Mouse (Mus musculus) liver, postnatal 0 days (tissue): ENCODE measurements at regions not wholly inside any gene's neighbourhood (a gene's known extent, or its start where the extent isn't known, plus 50 kb on each side); places are given as distances from the start of the nearest gene placed in this dataset.

Experiments used
- ATAC-seq: fragments of 200-750 bp; cut with Nextera tagmentation; 2 replicates; pipeline ENCODE4 v1.8.0; 2017; ENCODE audit warnings: mild to moderate bottlenecking, moderate library complexity
- DNase-seq: peaks from one replicate; pipeline ENCODE4 v3.0.0-alpha.2; 2016
- H3K27ac ChIP-seq: fragments of 300-500 bp; sonication (generic); 2 replicates; pipeline ENCODE4 v1.5.1; 2014; ENCODE audit warnings: antibody characterized with exemption, moderate library complexity, mild to moderate bottlenecking, low read depth
- H3K27me3 ChIP-seq: fragments of 300-500 bp; sonication (generic); 2 replicates; pipeline ENCODE4 v1.6.1; 2014; ENCODE audit warnings: low read length, control low read depth, mixed read lengths; ENCODE audit not compliant: insufficient read depth
- H3K36me3 ChIP-seq: fragments of 300-500 bp; sonication (generic); replicated peaks from 2 replicates; pipeline ENCODE4 v1.6.1; 2014; ENCODE audit warnings: mild to moderate bottlenecking, control low read depth, low read length, moderate library complexity, mixed read lengths; ENCODE audit not compliant: insufficient read depth
- H3K4me1 ChIP-seq: fragments of 300-500 bp; sonication (generic); 2 replicates; pipeline ENCODE4 v1.6.1; 2014; ENCODE audit warnings: antibody characterized with exemption, mild to moderate bottlenecking, control low read depth; ENCODE audit not compliant: insufficient read depth
- H3K4me2 ChIP-seq: fragments of 300-500 bp; sonication (generic); 2 replicates; pipeline ENCODE4 v1.6.1; 2014; ENCODE audit warnings: low read depth, mild to moderate bottlenecking, low read length, moderate library complexity, mixed read lengths
- H3K4me3 ChIP-seq: fragments of 300-500 bp; sonication (generic); 2 replicates; pipeline ENCODE4 v1.5.1; 2014; ENCODE audit warnings: low read depth, low read length
- H3K9ac ChIP-seq: fragments of 300-500 bp; sonication (generic); replicated peaks from 2 replicates; pipeline ENCODE4 v1.6.1; 2014; ENCODE audit warnings: mild to moderate bottlenecking, moderate library complexity
- H3K9me3 ChIP-seq: fragments of 300-500 bp; sonication (generic); 2 replicates; pipeline ENCODE4 v1.6.1; 2016; ENCODE audit warnings: mild to moderate bottlenecking, control low read depth, low read length, mixed read lengths
- CTCF ChIP-seq: sonication (generic); IDR thresholded peaks from 2 replicates; pipeline ENCODE4 v1.5.1; 2016; ENCODE audit warnings: antibody characterized with exemption, low read depth
- EP300 ChIP-seq: IDR thresholded peaks from 2 replicates; pipeline ENCODE4 v1.6.1; 2016; ENCODE audit warnings: antibody characterized with exemption, low read depth, mild to moderate bottlenecking
- WGBS: fragments of 180-500 bp; shearing (Covaris S2); extraction: QIAGEN DNeasy Blood & Tissue Kit; methylation state at CpG from one replicate; pipeline ENCODE4 v1.1.7; 2014; ENCODE audit not compliant: insufficient replicate concordance; 5-methylcytosine and 5-hydroxymethylcytosine counted together

- DNase-seq, result no peak
- Histone ChIP-seq H3K27me3 (no peaks in the 10 kb centered on the region), H3K4me2 (no peak overlapping the region), H3K27ac (no peak overlapping the region), H3K9me3 (no peaks in the 10 kb centered on the region), H3K9ac (no peak overlapping the region), H3K4me3 (no peak overlapping the region), H3K4me1 (no peaks in the 10 kb centered on the region), H3K36me3 (no peaks in the 10 kb centered on the region)
- 43% methylated on average over 2 of the region's 2 CpGs for WGBS
- no peak for TF ChIP-seq EP300
- no peak for TF ChIP-seq CTCF
- ATAC-seq, result no peak
These were observed 432.9 kb downstream of the Col11a1 start for GRCm38 (mm10) chr3:114463267-114463666.

- no peak overlapping the region for H3K4me2 ChIP-seq
These were observed 433.6 kb downstream of the Col11a1 start for GRCm38 (mm10) chr3:114463714-114464545.

GRCm38 (mm10) chr3:114464546-114464888, 434.2 kb downstream of the Col11a1 start:
- Histone ChIP-seq H3K9me3 (no peaks in the 10 kb centered on the region), H3K4me1 (no peaks in the 10 kb centered on the region), H3K27ac (no peak overlapping the region), H3K4me2 (no peak overlapping the region), H3K36me3 (no peaks in the 10 kb centered on the region), H3K27me3 (no peaks in the 10 kb centered on the region), H3K4me3 (no peak overlapping the region), H3K9ac (no peak overlapping the region)
- ATAC-seq (no peak), DNase-seq (no peak)
- 82% methylated on average over 2 of the region's 2 CpGs for WGBS
- TF ChIP-seq CTCF, result no peak
- TF ChIP-seq EP300, result no peak

More at GRCm38 (mm10) chr3:114463714-114464545, 433.6 kb downstream of the Col11a1 start:
- no peak for DNase-seq
- Histone ChIP-seq H3K9me3 (no peaks in the 10 kb centered on the region), H3K27ac (no peak overlapping the region), H3K4me3 (no peak overlapping the region), H3K36me3 (no peaks in the 10 kb centered on the region), H3K4me1 (no peaks in the 10 kb centered on the region), H3K27me3 (no peaks in the 10 kb centered on the region), H3K9ac (no peak overlapping the region)
- no peak for ATAC-seq
- 63% methylated on average over 5 of the region's 5 CpGs for WGBS
- TF ChIP-seq CTCF, result no peak
- TF ChIP-seq EP300, result no peak

DNA sequence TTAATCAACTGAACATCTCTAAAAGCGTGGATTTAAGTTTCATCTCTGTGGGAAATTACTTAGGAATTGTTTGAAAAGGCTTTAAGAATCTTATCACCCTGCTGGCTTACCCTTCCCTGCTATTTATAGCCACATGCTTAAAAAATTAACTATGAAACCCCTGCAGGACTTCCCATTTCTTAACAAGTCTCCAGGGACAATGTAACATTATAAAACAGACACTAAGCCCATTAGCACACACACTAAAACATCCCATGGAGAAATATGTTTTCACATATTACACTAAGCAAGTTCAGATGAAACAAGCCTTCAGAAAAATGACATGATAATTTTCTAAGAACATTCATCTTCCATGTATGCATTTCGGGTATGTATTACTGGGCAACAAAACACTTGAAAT, 420.0 kb upstream of the Olfm3 start:
- no peaks in the 10 kb centered on the region for H3K27me3 ChIP-seq
- H3K36me3 ChIP-seq, result no peaks in the 10 kb centered on the region
- TF ChIP-seq CTCF (no peak), EP300 (no peak)
- no peak overlapping the region for H3K4me2 ChIP-seq
- DNase-seq (no peak), ATAC-seq (no peak)
- no peaks in the 10 kb centered on the region for H3K4me1 ChIP-seq
- H3K4me3 ChIP-seq, result no peak overlapping the region
- no peaks in the 10 kb centered on the region for H3K9me3 ChIP-seq
- no peak overlapping the region for H3K27ac ChIP-seq
- 51% methylated on average over 2 of the region's 2 CpGs for WGBS
- H3K9ac ChIP-seq, result no peak overlapping the region

GRCm38 (mm10) chr3:114507690-114508332, 396.1 kb upstream of the Olfm3 start:
- TF ChIP-seq CTCF (no peak), EP300 (no peak)
- Histone ChIP-seq H3K4me2 (no peak overlapping the region), H3K9ac (no peak overlapping the region), H3K27ac (no peak overlapping the region), H3K27me3 (no peaks in the 10 kb centered on the region), H3K4me1 (no peaks in the 10 kb centered on the region), H3K4me3 (no peak overlapping the region), H3K36me3 (no peaks in the 10 kb centered on the region), H3K9me3 (no peaks in the 10 kb centered on the region)
- DNase-seq (no peak), ATAC-seq (no peak)
- 68% methylated on average over 7 of the region's 7 CpGs for WGBS

GRCm38 (mm10) chr3:114515233-114515632, 388.6 kb upstream of the Olfm3 start:
- no peak overlapping the region for H3K27ac ChIP-seq
- no peaks in the 10 kb centered on the region for H3K4me1 ChIP-seq
- no peaks in the 10 kb centered on the region for H3K36me3 ChIP-seq
- no peak for DNase-seq
- no peaks in the 10 kb centered on the region for H3K27me3 ChIP-seq
- no peak overlapping the region for H3K4me2 ChIP-seq
- no peak overlapping the region for H3K9ac ChIP-seq
- TF ChIP-seq CTCF, result no peak
- TF ChIP-seq EP300, result no peak
- no peak for ATAC-seq
- H3K4me3 ChIP-seq, result no peak overlapping the region
- no peaks in the 10 kb centered on the region for H3K9me3 ChIP-seq
- 39% methylated on average over 1 of the region's 1 CpGs for WGBS
